Mouse (Mus musculus): ENCODE data around the gene Shroom2. TPM values are rescaled to one million over a fixed set of nuclear protein-coding genes. Genes with fewer than 3 reads are reported as not detected.

Shroom2 gene
- polyA plus RNA-seq, 1 experiment from 2014 or later = 5.6 TPM

DNA sequence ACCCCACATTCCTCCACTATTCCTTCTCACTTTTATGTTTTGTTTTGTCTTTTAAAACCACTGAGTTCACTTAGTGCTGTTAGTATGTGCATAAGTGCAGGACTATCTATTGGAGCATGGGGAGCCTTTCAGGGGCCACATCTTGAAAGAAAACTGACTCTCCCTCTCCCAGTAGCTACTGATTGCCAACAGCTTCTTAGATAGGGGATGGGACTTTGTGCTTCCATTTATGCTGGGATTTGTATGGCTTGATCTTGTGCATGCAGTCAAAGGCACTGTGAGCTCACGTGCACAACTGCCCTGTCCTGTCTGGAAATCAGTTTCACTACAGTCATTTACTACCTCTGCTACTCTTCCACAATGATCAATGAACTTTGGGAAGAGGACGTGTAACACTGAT, 147.9 kb downstream of the Shroom2 start:
- H3K27me3 ChIP-seq (replicated peaks) = no peaks in the 10 kb centered on the region; the same call in 1 of the 2 replicates
- H3K4me2 ChIP-seq (replicated peaks) = no peak overlapping the region
- WGBS = 69% methylated on average over 2 of the region's 2 CpGs
- H3K27ac ChIP-seq = no peak overlapping the region
- no peak overlapping the region for H3K4me3 ChIP-seq (replicated peaks)
- H3K4me1 ChIP-seq (replicated peaks) = no peaks in the 10 kb centered on the region
- no peak overlapping the region for H3K9ac ChIP-seq
- H3K9me3 ChIP-seq = no peaks in the 10 kb centered on the region
- ATAC-seq = peak; percentile 63
- H3K36me3 ChIP-seq = no peaks in the 10 kb centered on the region

DNA sequence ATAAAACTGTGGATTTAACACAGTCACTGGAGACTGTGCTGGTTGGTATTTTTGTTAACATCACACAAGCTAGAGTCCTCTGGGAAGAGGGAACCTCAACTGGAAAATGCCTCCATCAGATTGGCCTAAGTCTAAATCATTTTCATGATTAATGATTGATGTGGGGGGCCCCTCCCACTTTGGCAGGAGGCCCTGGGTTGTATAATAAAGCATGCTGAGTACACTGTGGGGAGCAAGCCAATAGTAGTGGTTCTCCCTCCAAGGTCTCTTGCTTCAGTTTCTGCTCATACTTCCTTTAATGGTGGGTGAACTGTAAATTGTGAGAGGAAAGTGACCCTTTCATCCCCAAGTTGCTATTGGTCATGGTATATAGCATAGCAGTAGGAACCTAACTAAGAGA, 148.3 kb downstream of the Shroom2 start:
- no peaks in the 10 kb centered on the region; the same call in 1 of the 2 replicates for H3K27me3 ChIP-seq (replicated peaks)
- H3K4me1 ChIP-seq (replicated peaks) = no peaks in the 10 kb centered on the region
- H3K4me3 ChIP-seq (replicated peaks) = no peak overlapping the region
- peak; percentile 87 for ATAC-seq
- H3K27ac ChIP-seq = no peak overlapping the region
- H3K36me3 ChIP-seq = no peaks in the 10 kb centered on the region
- H3K4me2 ChIP-seq (replicated peaks) = no peak overlapping the region
- H3K9me3 ChIP-seq = no peaks in the 10 kb centered on the region
- H3K9ac ChIP-seq = no peak overlapping the region

DNA sequence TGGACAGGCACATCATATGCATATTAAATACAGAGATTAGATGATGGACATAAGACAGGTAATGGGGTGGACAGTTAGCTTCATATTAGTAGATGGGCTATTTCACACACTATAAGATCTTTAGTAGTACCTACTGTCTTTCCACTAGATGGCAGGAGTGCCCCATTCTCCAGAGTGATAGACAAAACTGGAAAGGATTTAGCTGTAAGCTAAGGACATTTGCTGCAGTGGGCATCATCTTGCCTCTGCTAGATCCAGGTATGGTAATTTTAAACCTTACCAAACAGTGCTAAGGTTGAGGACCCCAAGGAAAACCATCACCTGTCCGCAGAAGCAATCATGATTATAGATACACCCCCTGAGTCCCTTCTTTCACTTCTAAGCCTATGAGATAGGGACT, 150.8 kb downstream of the Shroom2 start:
- Histone ChIP-seq H3K27me3 (replicated peaks) (no peaks in the 10 kb centered on the region; the same call in 1 of the 2 replicates), H3K9ac (no peak overlapping the region), H3K9me3 (no peaks in the 10 kb centered on the region), H3K36me3 (no peaks in the 10 kb centered on the region), H3K4me2 (replicated peaks) (no peak overlapping the region), H3K4me1 (replicated peaks) (no peaks in the 10 kb centered on the region), H3K4me3 (replicated peaks) (no peak overlapping the region), H3K27ac (no peak overlapping the region)
- no peak for ATAC-seq
- 78% methylated on average over 1 of the region's 1 CpGs for WGBS

DNA sequence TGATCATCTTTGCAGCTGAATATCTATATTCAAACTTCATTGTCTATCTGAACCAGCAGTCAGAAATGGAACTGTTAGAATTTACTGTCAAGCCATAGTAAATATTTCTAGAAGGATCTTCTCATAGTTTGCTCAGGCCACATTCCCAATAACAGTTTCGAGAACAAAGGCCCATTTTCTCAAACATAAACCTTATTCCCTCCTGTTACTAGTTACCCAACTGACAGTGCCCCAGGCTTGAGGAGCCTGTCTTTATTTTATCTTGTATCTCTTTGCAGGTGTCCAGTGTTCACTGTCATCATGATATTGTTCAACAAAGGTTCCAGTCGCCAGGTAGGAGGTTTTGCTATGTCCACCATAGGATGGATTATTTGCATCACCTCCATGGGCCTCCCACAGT, 206.2 kb downstream of the Shroom2 start, which contains the start of gene Cldn34a:
Cldn34a (plus strand) TSS at position 301 of the 400 bp plus-strand sequence.
- Histone ChIP-seq H3K36me3 (no peaks in the 10 kb centered on the region), H3K27ac (no peak within 1 kb of the TSS), H3K9me3 (no peaks in the 10 kb centered on the region), H3K9ac (no peak within 1 kb of the TSS), H3K4me1 (replicated peaks) (no peaks in the 10 kb centered on the region), H3K27me3 (replicated peaks) (0 out of 2 replicates have a peak, but pooled peaks cover 2% of the 10 kb centered on the region), H3K4me3 (replicated peaks) (no peak within 1 kb of the TSS), H3K4me2 (replicated peaks) (no peak within 1 kb of the TSS)
- ATAC-seq = no peak
- WGBS = 79% methylated on average over 2 of the region's 2 CpGs

Other genes with a start within 250 kb of the Shroom2 start
- not detected in 2 replicates for gene Cldn34a, start 206.1 kb downstream of the Shroom2 start, polyA plus RNA-seq (2015; fragmentation: Nextera tagmentation; extraction: Ambion mirVana)
- gene Gpr143, start 12.5 kb upstream of the Shroom2 start, polyA plus RNA-seq (2015; fragmentation: Nextera tagmentation; extraction: Ambion mirVana) = 0.18 and 0.24 TPM in 2 replicates
- 0.73 and 0.91 TPM in 2 replicates for gene Usp51, start 237.0 kb upstream of the Shroom2 start, polyA plus RNA-seq (2015; fragmentation: Nextera tagmentation; extraction: Ambion mirVana)